Mouse (Mus musculus): Measurements from ENCODE around the gene Cnnm1.
"Not testable (repeated sequence)": the region's sequence is repeated elsewhere in the genome, so short reads cannot be mapped to it uniquely, and the experiment has no call there.

Cnnm1 gene

DNA sequence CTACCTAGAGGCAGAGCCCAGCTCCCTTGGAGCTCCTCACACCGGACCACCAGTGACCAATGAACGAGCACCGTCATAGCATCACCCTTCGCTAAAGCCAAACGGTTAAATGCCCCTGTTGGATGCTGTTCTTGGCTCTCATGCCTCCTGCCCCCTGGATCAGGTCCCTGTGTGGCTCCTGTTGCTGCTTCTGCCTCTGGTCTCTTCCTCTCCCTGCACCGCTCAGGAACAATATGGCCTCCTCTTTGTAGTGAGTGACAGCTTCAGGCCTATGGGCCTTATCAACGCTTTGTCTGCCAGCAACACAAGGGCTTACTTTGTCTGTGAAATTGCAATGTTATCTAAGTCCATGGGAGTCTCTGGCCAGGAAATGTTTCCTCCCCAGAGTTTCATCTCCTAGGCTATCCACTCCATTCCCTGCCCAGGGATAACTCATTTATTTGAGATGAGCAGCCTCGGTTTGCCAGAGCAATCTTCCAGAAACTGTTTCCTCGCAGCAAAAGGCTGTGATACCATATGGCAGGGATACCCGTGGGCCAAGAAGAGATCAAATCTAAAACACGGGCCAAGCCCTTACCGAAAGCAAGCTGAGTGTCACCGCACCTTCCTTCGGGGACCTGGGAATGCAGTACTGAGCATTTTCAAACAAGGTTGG is 25.5 kb downstream of the Cnnm1 start:
- DNase-seq, result no peak

DNA sequence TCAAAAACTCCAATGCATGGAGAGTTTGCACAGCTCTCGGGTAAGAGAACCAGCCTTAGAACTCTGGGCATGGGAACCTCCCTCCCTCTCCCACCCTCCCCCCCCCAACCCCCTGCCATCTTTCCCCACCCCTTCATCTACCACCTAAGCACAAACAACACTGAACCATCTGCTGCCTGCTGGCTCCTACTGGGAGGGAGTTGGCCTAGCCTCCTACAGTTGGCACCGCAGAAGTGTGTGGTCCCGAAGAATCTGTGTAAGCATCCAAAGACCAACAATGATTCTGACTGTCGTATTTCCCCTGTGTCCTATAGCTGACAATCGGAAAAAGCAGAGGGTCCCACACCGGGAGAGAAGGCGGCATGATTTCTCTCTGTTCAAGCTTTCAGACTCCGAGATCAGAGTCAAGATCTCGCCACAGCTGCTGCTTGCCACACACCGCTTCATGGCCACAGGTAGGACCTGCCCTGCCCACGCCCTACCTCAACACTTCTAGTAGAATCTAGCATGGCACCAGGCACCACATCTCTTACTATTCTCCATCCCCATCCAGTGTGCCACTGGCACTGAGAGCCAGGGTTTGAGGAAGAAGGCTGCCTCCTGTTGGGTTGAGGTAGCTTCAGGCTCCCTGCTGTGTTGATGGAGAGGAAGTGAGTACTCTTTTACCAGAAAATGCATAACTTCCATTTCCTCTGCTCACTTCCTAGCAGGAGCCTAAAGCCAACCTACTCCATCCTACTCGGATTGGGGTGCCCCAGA is 27.9 kb downstream of the Cnnm1 start:
- DNase-seq, result peak; percentile 52

DNA sequence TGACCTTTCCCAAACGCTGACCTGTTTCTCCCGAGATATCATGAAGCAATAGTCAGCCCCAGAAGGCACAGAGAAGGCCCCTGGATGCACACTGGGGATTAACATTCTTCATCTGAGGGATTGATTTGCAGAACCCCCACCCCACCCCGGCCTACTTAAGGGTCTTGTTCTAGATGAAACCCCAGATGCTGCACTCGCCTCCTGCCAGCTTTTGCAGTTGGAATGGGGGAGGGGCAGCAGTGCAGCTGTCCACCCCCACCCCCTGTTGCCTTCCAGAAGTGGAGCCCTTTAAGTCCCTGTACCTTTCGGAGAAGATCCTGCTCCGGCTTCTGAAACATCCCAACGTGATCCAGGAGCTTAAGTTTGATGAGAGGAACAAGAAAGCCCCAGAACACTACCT is 29.1 kb downstream of the Cnnm1 start:
- DNase-seq, result no peak

DNA sequence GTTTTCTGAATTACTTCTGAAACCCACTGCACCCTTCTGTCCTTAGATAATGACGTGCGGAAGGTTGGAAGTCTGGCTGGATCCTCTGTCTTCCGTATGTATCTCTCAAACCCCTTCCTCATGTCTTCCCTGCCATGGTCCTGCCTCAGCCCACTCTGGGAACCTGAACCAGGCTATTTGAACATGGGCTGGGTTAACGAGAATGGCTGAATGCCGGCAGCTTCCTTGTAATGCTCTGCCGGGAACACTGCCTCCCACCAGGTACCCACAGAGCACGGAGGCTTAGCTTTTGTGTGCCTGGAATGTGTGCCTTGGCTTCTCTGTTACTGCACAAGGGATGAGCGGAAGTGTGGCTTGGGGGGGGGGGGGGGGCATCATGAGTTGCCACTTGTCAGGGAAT is 32.1 kb downstream of the Cnnm1 start:
- no peak for DNase-seq

DNA sequence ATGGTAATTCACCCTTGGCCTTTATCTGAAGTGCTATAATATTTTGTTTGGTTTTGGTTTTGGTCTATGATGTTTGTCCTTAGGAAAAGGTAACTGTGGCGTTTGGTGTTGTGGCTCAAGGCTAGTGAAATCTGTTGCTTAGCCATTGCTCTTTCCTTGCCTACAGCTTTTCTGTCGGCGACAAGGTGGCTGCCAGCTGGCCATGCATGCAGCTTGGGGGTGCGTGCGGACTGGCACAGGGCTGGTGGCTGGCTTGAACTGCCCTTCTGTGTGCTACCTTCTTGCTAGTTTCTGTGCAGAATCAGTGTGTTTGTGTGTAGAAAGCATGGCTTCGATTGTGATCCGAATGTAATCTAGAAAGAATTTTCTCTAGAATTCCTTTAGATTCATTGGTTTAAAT is 32.5 kb downstream of the Cnnm1 start:
- no peak for DNase-seq

DNA sequence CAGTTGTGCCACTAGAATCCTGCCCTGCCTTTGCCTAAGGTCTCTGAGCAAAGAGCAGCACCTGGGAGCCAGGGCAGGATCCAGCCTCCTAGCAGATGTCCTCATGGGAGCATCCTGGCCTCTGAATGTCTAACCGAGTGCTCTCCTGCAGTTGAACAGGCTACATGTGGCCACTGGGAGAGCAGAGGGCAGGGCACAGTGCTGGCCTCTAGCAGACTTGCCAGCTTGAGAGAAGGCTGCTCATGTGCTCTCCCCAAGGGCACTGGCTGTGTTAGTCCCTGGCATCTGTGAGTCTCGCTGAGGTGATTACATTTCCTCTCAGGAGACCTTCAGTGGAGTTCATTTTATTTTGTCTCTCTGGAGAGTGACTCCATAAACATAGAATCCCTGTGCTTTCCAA is 35.4 kb downstream of the Cnnm1 start:
- no peak for DNase-seq

DNA sequence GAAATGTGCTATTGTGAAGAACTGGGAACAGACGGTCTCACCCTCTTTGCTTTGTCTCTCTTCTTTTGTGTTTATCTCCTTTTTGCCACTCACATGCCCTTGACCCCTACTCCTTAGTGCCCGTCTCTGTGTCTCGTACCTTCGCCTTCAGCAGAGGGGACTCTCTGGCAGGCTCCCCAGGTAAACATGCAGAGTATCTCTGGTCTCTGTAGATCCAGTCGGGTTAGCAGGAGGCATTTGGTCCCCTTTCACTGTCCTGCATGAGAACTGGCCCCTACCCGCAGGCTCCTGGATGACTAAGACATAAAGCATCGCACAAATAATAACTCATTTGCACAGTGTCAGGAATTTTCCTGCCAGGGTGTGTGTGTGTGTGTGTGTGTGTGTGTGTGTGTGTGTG is 35.8 kb downstream of the Cnnm1 start:
- DNase-seq, result no peak

DNA sequence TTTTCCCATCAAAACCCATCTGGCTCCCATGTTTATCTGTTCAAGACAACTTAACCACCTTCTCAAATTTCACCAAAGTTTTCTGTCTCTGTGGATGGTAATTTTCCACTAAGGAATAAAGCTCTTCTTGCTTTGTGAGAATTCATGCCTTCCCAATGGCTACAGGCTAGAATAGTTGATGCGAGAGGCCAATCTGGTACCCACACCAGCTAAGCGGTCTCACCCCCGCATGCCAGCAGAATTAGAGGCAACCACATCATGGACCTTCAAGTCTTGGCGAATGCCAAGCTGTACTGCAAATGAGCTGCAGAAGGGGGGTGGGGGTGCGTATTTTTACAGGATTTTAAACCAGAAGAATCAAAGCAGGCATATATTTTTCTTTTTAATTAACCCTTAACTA is 37.2 kb downstream of the Cnnm1 start:
- no peak for DNase-seq

DNA sequence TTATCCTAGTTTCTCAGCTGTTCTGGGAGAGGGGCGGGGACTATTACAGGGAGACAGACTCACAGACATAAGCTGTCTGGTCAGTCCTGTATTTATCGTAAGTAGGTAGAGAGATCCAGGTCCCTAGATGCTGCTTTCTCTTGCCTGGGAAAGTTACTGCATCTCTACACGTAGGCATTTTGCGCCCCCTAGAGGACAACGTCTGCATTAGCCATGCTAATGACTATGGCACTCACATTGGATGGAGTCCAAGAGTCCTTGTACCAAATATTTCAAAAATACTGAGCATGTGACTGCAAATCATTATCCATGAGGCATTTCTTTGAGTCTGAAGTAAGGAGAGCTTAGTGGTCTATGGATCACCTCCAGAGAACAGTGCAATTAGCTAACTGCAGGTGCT is 38.7 kb downstream of the Cnnm1 start:
- DNase-seq, result peak; percentile 46

DNA sequence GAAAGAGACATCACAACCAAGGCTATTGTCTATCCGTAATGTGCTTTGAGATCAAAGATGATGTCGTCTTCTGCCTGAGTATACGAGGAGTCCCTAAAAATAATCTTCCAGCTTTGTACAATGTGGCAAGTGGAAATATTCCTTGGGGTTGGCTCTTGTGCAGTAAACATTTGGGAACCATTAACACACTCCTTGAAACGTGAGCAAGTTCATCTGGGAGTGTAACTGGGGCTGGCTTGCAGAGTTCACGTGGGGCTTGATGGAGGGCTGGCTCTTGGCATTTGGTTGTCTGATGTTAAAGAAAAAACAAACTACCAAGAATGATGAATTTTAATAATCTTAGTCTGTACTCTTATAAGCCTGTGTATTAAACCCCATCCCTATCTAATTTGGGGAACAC is 39.2 kb downstream of the Cnnm1 start:
- no peak for DNase-seq

DNA sequence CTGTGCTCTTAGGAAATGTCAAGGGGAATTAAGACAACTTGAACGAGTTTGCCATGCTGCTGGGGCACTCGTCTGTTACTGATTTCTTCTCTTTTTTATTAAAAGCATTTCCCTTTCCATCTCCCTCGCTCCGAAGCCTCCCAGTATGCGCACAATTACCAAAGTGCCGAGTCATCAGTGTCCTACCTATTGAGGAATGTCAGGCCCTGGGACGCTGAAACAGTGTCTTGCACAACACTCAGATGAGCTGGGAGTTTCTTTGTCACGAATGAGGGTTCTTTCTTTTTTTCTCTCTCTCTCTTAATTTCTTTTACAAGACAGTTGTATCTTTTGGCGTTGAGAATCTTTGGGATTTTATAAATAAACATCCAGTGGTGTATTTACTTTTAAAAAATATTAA is 40.3 kb downstream of the Cnnm1 start:
- no peak for DNase-seq

DNA sequence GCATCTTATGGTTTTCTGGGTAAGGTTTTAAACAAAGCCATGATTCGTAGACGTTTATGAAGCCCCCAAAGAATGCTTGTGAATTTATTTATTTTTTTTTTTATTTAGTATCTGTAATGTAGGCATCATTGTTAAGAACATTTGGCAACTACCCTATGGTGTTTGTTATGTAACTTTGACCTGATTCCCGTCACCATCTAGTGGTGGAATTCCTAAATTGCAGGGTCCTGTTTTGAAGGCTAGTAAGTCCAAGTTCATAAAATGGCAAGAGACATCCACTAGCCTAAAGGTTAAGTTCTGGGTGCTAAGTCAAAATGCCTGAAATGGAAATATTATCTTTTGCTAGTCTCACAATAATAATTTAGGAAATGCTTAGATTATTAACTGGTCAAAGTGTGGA is 47.2 kb downstream of the Cnnm1 start:
- DNase-seq, result no peak

DNA sequence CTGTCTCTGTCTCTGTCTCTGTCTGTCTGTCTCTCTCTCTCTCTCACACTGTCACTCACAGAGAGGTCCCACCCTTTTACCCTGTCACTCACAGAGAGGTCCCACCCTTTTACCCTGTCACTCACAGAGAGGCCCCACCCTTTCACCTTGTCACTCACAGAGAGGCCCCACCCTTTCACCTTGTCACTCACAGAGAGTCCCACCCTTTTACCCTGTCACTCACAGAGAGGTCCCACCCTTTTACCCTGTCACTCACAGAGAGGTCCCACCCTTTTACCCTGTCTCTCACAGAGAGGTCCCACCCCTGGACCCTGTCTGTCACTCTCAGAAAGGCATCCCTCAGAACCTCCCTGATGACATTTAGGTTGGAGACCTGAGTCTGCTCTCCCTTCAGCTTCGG is 53.1 kb downstream of the Cnnm1 start:
- DNase-seq, result not testable (repeated sequence)

DNA sequence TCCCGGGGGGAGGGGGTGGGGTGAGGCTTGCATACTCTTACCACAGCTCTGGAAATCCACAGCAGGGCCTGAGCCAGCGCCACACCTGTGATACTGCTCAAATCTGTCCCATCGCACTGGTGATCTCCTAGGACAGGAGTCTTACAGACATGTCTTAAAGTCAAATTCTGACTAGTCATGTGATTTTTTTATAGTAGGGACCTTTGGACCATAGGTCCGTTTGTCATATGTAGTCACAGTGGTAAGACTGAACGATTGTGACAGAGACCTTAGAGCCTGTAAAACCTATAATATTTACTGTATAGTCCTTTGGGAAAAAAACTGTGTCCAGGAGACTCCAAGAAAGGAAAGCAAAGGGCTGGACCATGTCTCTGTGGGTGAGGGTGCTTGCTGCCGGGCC is 53.6 kb downstream of the Cnnm1 start:
- DNase-seq, result no peak

DNA sequence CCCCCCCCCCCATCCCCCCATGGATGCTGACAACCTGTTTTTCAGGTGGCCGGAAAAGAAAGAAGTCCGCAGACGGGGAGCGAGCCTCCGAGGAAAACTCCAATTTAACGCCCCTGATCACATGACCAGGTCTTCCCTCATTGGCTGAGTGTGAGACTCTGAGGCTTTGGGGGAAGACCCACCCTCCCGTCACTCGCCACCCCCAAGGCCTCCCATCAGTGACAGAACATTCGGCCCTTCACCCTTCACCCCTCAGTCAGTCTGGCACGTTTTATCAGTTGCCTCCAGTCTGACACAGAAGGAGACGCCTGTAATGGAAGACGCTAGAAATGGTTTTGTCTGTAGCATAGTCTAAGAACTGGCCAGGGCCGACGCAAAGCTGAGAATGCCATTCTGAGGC is 54.7 kb downstream of the Cnnm1 start:
- no peak for DNase-seq

DNA sequence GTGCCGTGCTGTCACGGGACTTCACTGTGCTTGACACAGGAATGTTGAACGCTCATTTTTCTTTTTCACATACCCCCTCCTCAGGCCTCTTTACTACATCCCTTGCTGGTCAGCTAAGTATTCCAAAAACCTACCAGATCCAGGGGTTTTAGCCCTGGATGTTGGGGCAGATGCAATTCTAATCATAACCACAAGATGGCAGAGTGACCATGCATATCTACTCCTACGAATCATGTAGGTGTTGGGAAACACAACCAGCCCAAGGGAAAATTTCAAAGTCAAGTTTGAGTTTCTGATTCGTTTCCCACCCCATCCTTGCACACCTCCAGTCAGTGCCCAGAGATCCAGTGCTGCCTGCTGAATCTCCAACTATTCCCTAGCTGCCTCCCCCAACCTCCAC is 55.6 kb downstream of the Cnnm1 start:
- peak; percentile 47 for DNase-seq

DNA sequence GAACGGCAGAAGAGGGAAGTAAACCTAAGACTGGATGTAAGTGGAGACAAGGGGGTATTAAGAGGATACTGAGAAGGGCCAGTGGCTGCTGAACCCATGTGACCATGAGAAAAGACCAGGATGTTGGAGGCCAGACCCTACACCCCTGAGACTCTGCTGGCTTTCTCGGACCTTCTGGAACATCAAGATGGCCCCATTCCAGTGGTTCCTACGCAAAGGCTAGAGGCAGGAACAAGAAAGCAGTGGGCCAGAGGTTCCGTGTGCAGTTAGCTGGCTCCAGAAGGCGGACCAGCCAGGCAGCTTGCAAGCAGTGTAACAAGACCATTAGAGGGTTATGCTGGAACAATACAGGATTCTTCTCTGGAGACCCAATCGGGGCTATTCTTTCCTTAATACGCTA is 57.2 kb downstream of the Cnnm1 start:
- DNase-seq, result no peak

DNA sequence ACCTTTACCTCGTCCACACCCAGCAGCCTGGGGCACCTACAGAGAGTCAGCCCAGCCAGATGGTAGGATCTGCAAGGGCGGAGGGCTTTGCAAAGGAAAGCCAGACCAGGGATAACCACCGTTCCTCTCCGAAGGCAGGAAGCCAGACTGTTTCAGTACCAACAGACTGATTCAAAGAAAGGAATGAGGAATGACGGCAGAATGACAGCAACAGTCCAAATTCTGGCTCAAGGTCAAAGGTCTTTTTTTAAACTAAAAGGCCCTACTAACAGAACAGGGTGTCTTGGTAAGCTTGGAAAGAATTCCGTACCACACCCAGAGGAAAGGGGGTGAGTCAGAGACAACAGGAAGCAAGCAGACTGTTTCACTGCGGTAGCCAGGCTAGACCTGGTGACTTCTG is 58.6 kb downstream of the Cnnm1 start:
- DNase-seq, result no peak

DNA sequence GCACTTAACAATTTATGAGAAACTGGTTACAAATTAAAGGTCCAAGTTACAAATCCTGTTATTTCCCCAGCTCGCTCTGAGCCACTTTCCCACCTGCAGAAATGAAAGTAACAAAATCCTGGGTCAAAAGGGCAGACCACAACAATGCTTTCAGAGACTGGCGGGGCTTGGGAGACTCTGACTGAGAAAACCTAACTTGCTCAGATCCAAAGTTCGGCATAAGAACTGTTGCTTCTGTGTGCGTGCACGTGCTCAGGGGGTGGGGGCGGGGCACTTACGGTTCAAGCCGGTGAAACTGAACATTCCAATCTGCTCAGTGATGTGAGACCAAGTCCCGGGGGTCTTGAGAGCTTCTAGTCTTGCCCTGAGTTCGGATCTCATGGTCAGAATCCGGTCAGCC is 62.4 kb downstream of the Cnnm1 start:
- no peak for DNase-seq

DNA sequence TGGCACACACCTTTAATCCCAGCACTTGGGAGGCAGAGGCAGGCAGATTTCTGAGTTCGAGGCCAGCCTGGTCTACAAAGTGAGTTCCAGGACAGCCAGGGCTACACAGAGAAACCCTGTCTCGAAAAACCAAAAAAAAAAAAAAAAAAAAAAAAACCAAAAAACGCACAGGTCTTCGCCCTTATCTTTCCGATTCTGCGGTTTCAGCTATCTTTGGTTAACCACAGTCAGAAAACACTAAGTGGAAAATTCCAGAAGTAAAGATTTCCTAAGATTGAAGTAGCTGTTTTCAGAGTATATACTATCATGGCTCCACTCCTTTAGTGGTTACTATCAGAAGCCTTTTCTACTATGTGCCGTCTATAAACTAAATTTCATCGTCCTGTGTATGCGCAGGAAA is 63.4 kb downstream of the Cnnm1 start:
- DNase-seq, result not testable (repeated sequence)

DNA sequence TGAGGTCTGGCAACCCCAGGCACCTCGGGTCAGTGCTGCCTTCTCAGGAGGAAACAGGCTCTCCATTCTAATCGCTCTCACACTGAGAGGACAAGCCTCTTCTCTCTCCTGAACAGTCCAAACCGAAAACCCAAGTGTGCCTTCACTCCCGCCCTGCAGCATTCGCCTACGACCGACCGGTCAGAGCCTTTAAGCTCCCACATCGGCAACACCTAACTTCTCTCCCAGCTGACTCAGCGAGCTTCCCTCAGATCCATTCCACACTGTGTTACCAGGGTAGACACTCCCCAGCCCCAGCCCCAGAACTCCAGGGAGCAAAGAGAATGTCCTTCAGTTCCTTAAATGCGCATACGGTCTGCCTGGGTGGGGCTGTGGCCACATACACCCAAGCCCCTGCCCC is 65.2 kb downstream of the Cnnm1 start:
- no peak for DNase-seq

DNA sequence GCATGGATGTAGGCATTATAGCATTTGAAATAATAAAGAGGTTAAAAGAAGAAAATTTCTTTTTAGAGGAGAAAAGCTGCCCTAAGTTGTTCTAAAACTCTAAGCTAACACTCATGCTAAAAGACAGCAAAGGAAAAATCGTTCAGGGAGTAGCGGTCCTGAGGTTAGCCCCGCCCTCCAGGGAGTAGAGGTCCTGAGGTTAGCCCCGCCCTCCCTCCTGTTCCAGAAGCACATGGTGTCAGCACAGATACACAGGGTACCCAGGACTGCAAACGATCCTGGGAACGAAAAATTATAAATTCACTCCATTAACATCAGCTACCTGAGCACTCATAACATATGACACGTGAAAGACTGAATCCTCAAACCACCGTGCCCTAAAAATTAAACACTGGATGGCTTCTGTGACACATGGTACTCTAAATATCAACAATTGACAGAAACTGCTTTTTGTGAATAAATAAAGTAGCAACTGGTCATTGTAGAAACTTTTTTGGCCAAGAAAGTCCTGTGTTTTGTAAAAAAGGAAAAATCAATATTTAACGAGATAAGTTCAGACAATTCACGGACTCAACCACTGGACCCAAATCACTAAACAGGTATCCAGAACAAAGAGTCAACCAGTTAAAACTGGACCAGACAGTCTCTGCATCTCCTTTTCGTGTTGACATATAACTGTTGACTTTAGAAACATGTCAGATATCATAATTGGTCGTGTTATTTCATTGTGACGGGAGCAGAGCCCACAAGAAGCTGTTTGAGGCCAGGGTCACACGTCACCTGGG is 70.4 kb downstream of the Cnnm1 start:
- DNase-seq, result no peak

DNA sequence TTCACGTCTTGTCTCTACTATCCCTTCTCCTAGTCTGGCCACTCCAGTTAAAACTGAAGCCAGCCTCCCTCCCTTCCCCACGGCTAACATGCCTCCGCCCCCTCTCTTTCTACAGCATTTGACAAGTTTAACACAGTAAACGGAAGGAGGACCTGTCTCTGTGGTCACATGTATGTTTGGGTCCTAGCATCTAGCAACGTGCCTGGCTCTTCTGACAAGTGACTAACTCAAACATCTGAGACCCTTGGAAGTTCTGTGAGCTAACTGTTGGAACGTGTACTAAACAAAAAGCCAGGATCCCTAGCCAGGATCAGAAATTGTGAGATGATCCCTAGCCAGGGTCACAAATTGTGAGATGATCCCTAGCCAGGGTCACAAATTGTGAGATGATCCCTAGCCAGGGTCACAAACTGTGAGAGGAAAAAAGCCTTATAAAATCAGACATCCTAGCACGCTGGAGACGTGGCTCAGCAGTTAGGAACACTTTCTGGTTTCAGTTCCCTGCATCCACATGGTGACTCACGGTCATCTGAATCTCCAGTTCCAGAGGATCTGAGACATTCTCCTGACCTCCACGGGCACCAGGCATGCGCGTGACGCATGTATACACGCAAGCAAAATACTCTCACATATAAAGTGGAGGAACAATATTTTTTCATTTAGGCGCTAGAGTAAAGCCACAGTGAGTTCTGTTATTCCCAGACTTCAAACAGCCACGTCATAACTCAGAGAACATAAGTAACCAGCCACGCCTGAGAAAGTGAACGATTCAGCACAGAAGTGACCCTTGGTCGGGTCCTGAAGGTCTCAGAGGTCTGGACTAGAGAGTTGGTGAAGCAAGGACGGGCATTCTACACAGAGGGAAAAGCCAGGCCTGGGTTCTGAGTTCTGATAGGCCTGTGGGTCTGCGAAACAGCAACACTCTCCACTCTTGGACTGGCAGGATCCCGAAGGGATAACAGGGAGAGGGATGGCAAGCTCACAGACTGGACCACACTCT is 71.7 kb downstream of the Cnnm1 start:
- no peak for DNase-seq
